Mouse (Mus musculus) liver, postnatal 0 days (tissue): ENCODE results near the gene Exoc3l4.

ENCODE experiments used
- CTCF ChIP-seq: sonication (generic); IDR thresholded peaks from 2 replicates; pipeline ENCODE4 v1.5.1; 2016; ENCODE audit warnings: antibody characterized with exemption, low read depth
- EP300 ChIP-seq: IDR thresholded peaks from 2 replicates; pipeline ENCODE4 v1.6.1; 2016; ENCODE audit warnings: antibody characterized with exemption, low read depth, mild to moderate bottlenecking

GRCm38 (mm10) chr12:111438850-111439249, 22.0 kb downstream of the Exoc3l4 start:
- no peak for TF ChIP-seq CTCF
- no peak for TF ChIP-seq EP300
